Mouse (Mus musculus): ENCODE measurements around the gene Mtmr4.

DNA sequence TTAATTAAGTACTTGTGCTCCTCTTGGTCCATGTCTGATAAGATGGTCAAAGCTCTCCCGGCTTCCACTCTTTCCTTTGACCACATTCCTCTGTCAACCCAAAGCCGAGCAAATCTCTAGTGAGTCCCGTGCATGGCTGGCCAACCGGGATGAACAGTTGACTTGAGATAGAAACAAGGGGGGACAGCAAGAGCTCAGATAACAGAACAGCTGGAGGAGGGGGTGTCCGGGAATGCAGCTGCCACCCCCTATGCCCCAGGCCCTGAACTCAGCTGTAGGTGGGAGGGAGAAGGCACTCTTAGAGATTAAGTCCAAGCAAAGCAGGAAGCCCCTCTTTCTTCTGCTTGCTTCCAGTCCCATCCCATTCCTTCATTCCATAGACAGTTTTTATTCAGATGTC is 21.2 kb upstream of the Mtmr4 start:
- TF ChIP-seq POLR2A (IDR thresholded peaks at IDR 0.05; ENCODE audit: borderline replicate concordance, extremely low read depth, low read depth, low read length) (no peak), CTCF (IDR thresholded peaks at IDR 0.05; ENCODE audit: insufficient read depth, low read length) (no peak)

All from lung, adult 2 months (tissue).